Mouse (Mus musculus) adrenal gland, postnatal 14 days (tissue): ENCODE data around the gene Iqgap2. TPM values are rescaled to one million over a fixed set of nuclear protein-coding genes. Genes with fewer than 3 reads are reported as not detected.

Experiments used
- DNase-seq: peaks from one replicate; pipeline ENCODE4 v3.0.0; 2021; ENCODE audit warnings: mixed read lengths
- total RNA-seq: library from RNA; stranded (reverse); gene quantifications from 2 replicates; pipeline ENCODE4 v1.2.3, GENCODE M21; 2021

Gene Iqgap2
- total RNA-seq, 1 experiment from 2014 or later: 111 TPM

DNA sequence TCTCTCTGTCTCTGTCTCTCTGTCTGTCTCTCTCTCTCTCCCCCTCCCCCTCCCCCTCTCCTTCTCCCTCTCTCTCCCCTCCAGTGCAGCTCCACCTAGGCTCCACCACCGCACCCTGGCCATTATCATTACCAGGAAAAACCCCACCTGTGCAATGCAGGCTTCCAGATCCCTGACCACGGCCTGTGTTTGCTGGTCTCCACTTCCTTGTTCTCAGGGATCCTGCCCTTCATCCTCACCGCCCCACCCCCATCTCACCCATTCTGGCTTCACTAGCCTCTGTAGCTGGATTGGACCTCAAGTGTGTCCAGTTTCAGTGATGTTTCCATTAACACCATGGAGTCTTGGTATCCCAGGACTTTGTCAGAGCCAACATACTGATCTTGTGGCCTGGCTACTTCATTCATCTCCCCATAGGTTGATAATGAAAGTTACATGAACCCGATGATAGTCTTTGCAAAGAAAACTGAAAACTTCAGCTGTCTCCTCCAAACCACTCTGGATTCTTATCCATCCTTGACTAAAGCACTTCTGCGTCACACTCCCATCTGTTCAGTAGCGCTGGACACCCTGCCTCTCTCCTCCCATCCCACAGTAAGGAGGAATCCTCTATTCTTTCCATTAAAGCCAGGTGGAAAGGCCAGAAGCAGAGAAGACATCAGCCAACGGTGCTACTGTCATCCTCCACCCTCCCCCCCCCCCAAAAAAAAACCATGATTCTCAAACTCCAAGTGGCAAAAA is 62.1 kb downstream of the Iqgap2 start:
- DNase-seq: no peak

DNA sequence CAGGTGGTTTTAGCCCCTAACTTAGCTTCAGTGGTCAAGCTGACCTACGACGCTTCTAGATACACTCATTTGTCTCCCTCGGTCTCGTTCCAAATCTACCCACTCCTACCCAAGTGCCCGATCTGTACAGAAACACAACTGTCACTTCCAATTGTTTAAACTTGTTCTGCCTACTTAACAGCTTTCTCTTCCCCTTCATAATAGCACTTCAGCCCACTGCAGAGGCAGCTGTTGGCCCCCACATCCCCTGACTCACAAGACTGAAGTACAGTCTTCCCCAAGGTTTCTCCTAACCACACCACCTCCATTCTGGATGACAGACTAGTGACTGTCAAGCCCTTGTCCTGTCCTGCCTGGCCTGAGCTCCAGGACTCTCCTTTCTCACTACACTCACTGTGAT is 63.1 kb downstream of the Iqgap2 start:
- DNase-seq: peak; percentile 11

DNA sequence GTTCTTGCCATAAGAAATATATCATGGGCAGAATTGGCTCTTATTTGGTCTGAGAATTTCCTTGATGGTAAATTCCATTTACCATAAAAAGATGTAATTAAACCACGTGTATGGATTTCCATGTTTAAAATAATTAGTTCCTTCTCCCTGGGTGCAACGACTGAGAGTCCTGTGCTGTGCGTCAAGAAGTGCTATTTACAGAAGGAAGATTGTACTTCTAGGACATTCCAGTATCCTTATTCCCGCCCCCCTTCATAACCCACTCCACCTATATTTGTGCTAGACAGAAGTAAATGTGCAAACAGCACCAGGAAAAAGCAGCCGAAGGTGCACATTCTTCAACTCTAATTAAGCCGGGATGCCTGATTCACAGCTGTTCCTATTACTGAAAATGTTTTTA is 65.5 kb downstream of the Iqgap2 start:
- no peak for DNase-seq

DNA sequence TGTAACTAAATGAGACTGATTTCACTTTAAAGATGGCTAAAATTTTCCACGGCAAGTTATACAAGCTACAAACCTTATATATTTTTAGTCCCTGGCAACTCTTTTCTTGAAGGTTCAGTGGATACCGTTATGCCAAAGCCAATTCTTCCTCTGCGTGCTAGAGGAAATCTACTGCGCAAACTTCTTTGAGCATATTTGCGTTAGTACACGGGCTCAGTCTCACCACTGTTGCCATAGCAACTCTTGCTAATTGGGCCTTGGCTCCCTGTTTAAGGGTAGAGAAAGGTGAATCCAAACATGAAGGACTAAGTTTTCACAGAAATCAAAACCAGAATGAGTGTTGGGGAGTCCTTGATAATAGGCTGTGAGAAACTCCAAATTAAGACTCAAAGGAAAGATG is 68.8 kb downstream of the Iqgap2 start:
- no peak for DNase-seq

DNA sequence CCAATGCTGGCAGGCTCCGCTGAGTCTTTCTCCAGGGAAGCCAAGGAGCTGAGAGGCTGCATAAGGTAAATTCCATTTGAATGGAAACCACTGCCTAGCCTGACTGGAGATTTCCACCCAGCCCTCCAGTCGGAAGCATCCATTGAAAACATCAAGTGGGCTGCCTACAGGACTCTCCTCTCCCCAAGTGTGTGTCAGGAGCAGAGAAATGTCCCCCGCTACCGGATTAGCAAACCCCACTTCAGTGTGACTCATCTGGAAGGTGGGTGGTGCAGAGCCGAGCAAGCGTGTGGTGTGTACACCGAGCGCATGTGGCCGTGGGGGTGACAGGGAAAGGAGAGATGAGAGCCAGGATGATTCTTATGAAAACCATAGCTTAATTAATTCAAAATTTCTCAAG is 71.7 kb downstream of the Iqgap2 start:
- peak; percentile 63 for DNase-seq

DNA sequence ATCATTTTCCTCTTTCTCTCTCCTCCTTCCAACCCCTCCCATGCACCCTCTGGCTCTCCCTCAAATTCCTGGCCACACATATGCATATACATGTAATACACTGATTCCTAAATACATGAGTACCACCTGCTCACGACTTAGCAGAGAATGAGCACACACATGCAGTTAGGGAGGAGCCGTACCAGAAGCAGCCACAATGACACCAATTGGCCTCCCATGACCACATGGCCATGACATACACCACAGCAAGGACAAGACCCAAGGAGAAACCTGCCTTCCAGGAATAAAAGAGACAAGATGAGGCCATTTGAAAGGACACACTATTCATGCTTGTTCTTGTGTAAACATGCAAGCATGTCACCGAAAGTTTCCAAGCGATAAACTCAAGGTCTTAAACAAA is 72.8 kb downstream of the Iqgap2 start:
- peak; percentile 64 for DNase-seq

DNA sequence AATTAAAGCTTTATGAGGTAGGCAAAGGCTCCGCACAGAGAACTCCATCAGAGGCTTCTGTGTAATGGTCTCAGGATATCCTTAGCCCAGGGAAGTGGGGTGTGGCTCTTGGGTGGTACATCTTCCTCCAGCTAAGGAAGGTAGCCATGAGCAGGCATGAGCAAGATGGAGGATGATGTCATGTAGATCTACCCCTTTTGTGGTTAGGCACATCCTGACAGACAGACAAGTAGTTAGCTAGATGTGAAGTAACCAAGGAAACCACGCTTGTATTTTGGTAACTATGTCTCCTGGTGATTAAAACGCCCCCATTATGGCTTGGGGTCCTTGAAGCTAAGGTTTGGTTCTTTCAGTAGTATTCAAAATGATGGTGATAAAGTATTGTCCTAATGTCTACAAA is 78.1 kb downstream of the Iqgap2 start:
- DNase-seq: no peak

DNA sequence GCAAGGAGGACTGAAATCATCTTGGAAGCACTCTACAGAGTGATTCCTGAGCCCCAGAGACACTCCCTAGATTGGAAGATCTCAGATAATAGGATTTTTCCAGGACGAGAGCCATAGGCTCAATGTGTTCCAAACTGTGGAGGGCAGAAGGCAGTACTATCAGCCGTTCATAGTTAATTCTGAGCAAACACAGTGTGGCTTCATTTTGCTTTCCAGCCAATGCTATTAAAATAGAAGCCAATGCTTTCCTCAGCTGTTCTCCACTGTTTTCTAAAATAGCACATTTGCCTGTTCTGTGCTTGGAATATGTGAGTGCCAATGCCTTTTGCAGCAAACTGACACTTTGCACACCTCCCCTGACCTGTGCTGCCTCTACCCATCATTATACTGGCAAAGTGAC is 80.9 kb downstream of the Iqgap2 start:
- DNase-seq: no peak

DNA sequence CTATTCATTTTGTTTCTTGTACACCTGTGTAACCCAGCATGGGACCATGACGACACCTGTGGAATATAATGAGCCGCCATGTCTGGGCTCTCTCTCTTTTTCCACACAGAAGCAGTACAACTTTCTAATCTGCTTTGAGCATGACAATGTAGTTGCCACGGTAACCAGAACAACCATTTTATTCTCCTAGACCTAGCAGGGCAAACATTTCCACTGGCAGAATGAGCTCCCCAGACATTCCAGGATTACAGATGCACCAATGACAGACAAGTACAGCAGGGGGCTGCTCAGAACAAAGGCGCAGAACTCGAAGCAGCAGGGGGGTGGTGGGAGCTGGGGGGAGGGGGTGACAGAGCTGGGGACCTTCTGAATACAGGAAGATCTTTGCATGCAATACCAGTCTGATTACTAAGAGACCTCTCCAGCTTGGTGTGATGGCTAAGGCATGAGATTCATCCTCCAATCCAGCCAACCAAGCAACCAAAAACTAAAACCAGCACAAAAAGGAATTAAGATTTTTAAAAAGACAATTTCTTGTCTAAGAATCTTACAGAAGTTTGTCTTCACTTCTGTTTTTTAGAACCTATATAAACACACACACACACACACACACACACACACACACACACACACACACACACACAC is 84.5 kb downstream of the Iqgap2 start:
- no peak for DNase-seq

DNA sequence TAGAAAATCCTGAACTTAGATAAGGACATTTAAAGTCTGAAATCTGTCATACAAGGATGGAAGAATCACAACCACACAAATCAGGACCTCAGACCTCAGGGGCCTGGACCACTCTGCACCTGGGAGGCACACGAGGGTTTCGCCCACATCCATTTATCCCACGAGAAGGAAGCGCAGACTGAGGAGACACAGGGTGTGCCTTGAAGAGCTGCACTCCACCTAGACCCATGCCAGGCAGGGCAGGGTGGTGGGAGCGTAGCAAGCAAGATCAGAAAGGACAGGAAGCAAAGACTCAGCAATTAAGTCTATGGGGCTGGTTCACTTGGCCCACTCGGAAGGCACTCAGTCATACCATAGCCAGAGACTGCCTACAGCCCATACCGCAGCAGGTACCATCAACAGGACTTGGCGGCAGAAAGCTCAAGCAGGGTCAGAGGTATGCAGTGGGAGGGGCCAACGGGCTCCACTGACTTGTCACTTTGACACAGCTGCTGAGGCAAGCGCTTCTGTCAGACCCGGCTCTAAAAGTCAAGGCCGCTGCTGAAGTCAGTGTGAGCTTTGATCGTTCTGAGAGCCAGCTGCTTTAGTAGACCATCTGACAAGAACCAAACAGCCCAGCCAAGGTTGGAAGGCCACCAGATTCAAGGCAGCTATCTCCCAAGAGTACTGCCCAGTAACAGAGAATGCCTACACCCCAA is 86.1 kb downstream of the Iqgap2 start:
- peak; percentile 91 for DNase-seq

DNA sequence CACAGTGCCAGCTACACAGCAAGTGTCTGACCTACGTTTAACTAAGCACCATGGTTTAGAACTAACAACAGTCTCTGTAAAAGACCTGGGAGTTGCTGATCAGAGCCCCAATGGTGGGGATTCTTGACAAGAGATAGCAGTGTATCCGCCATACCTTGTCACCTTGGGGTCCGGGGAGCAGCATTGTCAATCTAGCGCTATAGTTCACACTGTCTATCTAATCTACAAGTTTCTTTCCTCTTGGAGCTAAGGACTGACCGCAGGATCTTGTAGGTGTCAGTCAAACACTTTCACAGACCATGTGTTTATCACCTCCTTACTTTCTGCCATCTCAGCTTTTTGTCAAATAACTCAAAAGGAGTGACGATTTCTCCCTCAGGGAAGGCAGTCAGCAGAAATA is 87.6 kb downstream of the Iqgap2 start:
- no peak for DNase-seq

DNA sequence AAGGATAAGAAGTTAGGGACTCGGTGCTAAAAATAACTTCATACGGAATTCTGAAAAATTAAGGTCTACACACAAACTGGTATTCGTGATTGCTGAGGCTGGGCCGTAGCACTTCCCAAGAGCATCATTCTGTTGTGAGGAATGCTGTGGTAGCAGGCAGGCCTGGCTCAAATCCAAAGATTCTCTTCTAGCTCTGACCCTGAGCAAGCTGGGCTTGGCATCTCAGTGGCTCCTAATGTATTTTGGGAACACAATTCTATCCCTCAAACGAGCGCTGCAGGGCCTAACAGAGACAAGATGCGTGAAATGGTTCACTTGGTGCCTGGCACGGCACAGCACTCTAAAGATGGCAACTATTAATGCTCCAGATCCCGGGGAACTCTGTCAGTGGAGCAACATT is 90.8 kb downstream of the Iqgap2 start:
- DNase-seq: peak; percentile 54

DNA sequence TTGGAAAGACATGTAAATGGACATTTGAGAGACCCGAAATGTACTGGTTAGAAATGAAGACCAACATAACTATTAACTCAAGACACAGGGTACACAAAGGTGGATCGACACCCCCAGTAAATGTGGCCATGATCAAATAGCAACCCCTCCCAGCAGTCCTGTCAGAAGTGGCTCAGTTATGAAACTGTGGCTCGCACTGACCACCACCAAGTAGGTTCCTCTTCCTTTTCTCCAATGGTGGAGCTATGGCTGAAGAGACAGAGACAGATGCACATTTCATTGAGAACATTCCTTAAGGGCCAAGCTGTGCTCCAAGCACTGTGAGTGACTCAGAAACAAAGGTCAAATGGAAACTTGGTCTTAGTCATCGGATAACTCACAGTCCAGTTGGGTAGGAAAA is 92.4 kb downstream of the Iqgap2 start:
- DNase-seq: no peak

DNA sequence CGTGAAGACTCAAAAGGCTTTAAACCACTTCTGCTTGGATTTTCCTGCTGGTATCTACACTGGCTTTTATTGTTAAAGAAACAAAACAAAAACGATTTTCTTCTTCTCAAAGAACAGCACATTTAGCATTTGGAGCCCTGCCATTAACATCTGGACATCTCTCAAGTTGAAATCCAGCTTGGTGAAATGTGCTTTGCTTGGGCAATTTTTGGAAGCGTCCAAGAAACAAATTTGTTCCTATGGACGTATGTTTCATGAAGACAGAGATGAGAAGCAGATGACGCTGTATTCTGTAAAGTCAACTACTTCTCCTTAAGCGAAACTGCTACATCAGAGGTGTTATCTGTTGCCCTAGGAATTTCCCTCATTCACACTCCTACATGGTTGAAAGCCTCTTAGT is 93.0 kb downstream of the Iqgap2 start:
- no peak for DNase-seq

DNA sequence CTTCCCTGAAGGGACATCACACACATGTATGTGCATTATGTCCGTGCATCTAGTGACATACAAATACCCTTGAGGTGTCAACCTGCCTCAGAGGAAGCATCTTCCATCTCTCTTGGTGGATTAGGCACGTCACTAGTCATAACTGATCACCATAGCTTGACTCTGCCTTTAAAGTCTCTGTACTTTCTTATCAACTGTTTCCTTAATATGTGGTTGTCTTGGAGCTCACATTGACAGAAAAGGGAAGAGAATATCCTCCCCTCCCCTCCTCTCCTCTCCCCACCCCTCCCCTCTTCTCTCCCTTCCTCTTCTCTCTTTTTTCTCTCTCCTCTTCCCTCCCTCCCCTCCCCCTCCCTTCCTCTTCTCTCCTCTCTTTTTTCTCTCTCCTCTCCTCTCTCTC is 94.2 kb downstream of the Iqgap2 start:
- no peak for DNase-seq

DNA sequence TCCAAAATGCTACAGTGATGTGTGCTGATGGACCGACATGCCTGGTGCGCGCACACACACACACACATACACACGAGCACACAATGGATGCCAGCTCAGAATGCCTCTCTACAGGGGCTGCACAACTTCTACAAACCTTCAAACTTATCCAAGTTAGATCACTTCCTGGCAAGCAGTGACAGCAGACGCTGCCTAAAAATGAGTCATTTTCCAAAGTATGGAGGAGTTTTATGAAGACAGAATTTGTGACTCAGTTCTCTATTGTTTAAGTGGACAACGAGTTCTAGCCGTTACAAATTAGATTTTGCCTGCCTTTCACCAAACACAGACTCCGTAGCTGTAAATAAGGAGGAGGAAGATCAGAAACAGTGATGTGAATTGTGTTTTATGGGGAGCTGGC is 97.4 kb downstream of the Iqgap2 start:
- DNase-seq: no peak

DNA sequence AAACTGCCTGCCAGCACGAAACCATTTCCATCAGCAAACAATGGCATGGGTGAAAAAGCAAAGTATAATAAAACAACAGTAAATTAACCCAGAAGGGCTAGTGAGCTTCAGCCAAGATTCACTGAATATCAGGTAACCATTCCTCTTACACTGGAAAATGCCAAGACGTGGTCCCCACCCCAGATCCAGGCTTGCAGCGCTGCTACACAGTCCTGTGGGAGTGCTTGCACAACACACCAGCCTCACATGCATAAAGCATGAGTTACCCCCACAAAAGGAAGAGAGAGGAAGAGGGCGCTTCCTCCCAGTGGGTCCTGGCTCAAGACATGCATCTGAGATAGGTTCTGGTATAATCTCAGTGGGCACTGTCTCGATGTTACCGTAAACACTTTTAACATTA is 100.8 kb downstream of the Iqgap2 start:
- DNase-seq: no peak

DNA sequence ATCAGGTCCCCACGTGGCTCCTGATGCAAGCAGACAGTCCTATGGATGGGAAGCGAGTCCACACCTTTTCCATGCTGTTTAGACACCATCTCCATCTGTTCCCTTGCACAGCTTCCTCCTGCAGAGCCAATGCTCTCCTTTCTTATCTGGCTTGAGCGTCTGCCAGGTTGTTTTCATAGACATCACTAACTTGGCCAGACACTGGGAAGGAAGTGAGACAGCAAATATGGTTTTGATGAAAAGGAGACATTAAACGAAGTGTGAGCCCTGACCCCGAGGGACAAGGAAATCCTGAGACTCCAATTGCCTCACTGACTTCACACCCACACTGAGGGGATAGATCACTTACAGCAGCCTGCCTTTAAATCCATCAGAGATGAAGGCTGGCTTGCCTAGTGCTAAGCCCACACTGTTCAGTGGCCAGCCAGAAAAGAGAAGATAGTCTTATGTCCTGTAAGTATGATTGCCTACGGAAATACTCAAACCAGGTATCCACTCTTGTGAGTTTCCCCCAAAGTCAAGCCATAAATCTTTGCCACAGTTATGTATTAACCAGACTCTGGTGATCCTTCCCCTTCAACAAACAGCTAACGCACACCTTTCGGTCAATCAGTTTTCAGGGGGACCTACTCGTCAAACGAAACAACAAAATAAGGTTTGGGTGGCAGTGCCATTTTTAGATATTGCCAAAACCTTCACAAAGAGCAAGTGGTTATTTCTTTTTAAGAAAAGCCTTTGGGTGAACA is 102.9 kb downstream of the Iqgap2 start:
- no peak for DNase-seq

DNA sequence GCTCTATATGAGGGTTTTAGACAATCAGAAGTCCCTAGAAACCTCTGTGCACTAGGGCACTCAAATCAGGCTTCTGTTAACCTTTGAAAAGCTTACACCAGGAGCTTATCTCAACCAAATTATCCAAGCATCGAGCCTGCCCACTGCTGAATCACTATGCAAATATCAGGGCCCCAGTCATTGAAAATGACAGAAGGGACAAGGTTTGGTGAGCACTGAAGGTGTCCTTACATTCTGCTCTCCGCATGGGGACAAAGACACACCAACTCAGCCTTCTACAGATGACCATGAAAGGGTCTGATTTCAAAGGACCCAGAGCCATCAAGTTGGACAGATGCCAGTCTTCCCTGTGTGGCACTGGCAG is 108.8 kb downstream of the Iqgap2 start:
- DNase-seq: peak; percentile 57

DNA sequence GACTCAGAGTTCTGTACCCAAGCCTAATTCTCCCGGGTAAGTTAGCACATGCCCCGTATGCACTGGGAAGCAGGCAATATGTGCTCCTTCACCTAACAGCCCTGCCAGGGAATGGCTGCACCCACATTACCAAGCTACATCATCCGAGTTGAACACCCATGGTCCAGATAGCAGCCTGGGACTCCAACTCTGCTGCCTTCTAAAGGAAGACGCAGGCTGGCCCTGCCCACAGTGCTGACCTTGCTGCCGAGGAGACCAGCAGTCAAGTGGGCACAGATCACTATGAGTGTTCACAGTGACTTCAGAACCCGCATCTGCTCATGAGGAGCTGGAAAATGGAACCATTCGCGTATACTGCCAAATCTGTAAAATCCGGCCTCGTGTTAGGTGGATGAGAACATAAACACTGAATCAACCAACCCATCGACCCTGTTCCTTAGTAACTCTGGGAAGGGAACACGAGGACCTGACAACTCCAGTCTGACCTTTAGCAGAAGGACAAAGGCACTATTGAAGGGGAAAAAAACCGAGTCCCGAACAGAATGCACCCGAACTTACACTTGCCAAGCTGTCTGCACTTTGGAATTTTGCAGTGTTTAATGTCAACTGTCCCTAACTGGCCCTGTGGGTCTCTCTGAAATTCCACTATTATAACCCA is 109.3 kb downstream of the Iqgap2 start:
- peak; percentile 58 for DNase-seq

DNA sequence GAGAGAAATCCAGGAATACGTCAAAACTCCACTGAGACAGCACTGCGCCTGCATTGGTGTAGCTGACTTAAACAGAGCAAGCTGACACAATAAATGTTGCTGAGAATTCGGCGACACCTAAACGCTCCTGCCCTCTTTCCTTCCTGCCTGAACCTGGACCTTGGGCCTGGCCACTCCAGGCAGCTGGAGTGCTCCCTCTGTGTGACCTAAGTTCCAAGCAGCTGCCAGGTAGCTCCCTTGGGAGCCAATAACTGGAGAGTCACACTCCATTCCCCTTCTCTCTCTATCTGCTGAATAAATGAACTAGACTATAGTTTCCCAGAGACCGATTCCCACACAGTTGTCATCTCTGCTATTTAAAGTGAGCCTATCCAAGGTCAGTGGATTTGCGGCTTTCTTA is 111.7 kb downstream of the Iqgap2 start:
- no peak for DNase-seq

DNA sequence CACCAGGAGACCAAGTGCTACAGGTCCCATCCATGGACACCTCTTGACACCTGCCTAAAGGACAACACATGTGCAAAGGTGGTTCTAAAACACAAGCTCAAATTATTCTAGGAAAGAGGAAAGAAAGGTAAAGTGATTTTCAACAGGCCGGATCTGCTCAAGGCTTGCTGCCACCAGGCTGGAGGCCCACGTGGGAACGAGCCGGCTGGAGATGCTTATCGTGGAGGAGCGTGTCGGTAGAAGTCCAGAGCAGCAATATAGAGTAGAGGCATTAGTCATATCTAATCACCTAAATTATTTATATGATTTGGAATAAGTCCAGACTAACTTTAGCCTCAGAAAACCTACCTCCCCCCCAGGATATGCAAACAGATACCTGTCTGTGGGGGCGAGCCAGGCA is 112.5 kb downstream of the Iqgap2 start:
- DNase-seq: no peak

DNA sequence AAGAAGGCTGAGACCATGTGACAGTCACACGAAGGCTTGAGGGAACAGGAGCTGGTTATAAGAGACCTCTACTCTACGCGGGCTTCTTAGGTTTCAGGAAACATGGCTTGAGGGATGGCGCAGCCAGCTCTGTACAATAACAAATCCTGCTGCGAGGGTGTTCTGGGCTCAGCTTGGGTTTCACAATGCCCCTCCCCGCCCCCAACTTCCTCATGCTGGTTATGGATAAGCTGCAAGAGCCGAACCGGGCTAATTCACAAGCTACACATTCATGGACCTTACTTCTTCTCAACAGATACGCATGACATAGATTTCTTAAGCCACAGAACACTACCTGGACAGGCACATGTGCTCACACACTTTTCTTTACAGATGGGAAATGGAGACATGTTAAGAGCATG is 113.0 kb downstream of the Iqgap2 start:
- peak; percentile 34 for DNase-seq
